Comparison of ENCODE assay signal across 16 mouse cellular contexts in genomic region chr19:53197766-53198165, GRCm38 (mm10). TPM values are rescaled to one million over a fixed set of nuclear protein-coding genes. Genes with fewer than 3 reads are reported as not detected.
DNase-seq lines count a peak whose midpoint lies in the region; ATAC-seq and TF ChIP-seq lines count a peak whose summit lies in the region.
"Had no signal": no experiment of that assay in that cellular context is flagged by ENCODE, and none has a peak within 500 bp of the region (broad histone marks: within the 10 kb centered on the region; RNA-seq: fewer than 3 reads in every experiment).

No protein-coding gene starts in this region.

- H3K36me3 ChIP-seq in heart, embryonic 11.5 days (ENCODE audit: control insufficient read depth, insufficient read depth, low read length) = no peaks in the 10 kb centered on the region; the same call in 1 of the 2 replicates
- H3K36me3 ChIP-seq in spleen, adult 2 months (ENCODE audit: control insufficient read depth, insufficient read depth, low read length) = peaks cover 9% of the 10 kb centered on the region
- H3K36me3 ChIP-seq: embryonic facial prominence, embryonic 15.5 days had no signal

- H3K9ac ChIP-seq in heart, embryonic 11.5 days (ENCODE audit: low read depth, low read length) = no peak overlapping the region
- H3K9ac ChIP-seq: embryonic facial prominence, embryonic 15.5 days; limb, embryonic 13.5 days had no signal

- DNase-seq in heart, postnatal 36 days = no peak
- DNase-seq in kidney, adult 9 months = peak; percentile 70
- no peak for DNase-seq in kidney, postnatal 4 days
- DNase-seq in spleen, adult 2 months (ENCODE audit: low read depth in 1 of 2, low spot score in 2 of 2) = no peak
- DNase-seq in spleen, adult 12 weeks (ENCODE audit: low spot score) = no peak
- no peak for DNase-seq in testis, postnatal 10 days (ENCODE audit: low spot score)
- DNase-seq: adrenal gland, adult 2 months; cerebellum, adult 8-10 months; lung, postnatal 14 days; retina, postnatal 1 day had no signal

- no peak overlapping the region for H3K4me3 ChIP-seq in heart, embryonic 11.5 days (ENCODE audit: low read depth, low read length)
- no peak overlapping the region for H3K4me3 ChIP-seq in spleen, adult 2 months (ENCODE audit: extremely low read depth, insufficient read depth, insufficient read length)
- H3K4me3 ChIP-seq: embryonic facial prominence, embryonic 15.5 days; limb, embryonic 13.5 days had no signal

- intact Hi-C loops in heart, postnatal 36 days (cut with DNase I) = loop anchor here (5.0 kb wide), 1 partner anchor 55 kb away; the partner anchor contains the start of gene Add3

- 57% methylated on average over 7 of the region's 7 CpGs for WGBS in heart, embryonic 11.5 days (ENCODE audit: insufficient replicate concordance)
- WGBS in spleen, adult 2 months = 68% methylated on average over 7 of the region's 7 CpGs

- H3K4me2 ChIP-seq in heart, embryonic 11.5 days = no peak overlapping the region
- H3K4me2 ChIP-seq: embryonic facial prominence, embryonic 15.5 days; limb, embryonic 13.5 days; midbrain, embryonic 11.5 days had no signal

- no peak for TF ChIP-seq POLR2A in spleen, adult 2 months (IDR thresholded peaks at IDR 0.05; ENCODE audit: low read depth, low read length)

- H3K9me3 ChIP-seq in heart, embryonic 11.5 days (replicated peaks; ENCODE audit: control insufficient read depth, low read length) = no peaks in the 10 kb centered on the region
- H3K9me3 ChIP-seq: embryonic facial prominence, embryonic 15.5 days; limb, embryonic 13.5 days had no signal

- ATAC-seq in heart, embryonic 11.5 days (replicated peaks; ENCODE audit: insufficient number of reproducible peaks, low FRiP score, low TSS enrichment) = no peak
- no peak for ATAC-seq in inflammation-experienced regulatory T-cells, adult 6 months
- ATAC-seq: hindbrain, embryonic 16.5 days had no signal

- peak overlapping the region; percentile 29; the same call in 1 of the 2 replicates for H3K27ac ChIP-seq in heart, embryonic 11.5 days (ENCODE audit: low read depth, low read length)
- peak overlapping the region; percentile 14; the same call in 1 of the 2 replicates for H3K27ac ChIP-seq in spleen, adult 2 months (ENCODE audit: insufficient read depth, low read length)
- H3K27ac ChIP-seq: embryonic facial prominence, embryonic 15.5 days; limb, embryonic 13.5 days had no signal

- peaks cover 40% of the 10 kb centered on the region for H3K4me1 ChIP-seq in heart, embryonic 11.5 days (ENCODE audit: control insufficient read depth, insufficient read depth, low read length)
- H3K4me1 ChIP-seq in spleen, adult 2 months (ENCODE audit: control insufficient read depth, insufficient read depth, insufficient read length) = peaks cover 14% of the 10 kb centered on the region

- no peaks in the 10 kb centered on the region for H3K27me3 ChIP-seq in heart, embryonic 11.5 days (ENCODE audit: control insufficient read depth, insufficient read depth, low read length)
- H3K27me3 ChIP-seq in spleen, adult 2 months (ENCODE audit: control insufficient read depth, insufficient read depth, low read length) = no peaks in the 10 kb centered on the region
- H3K27me3 ChIP-seq: embryonic facial prominence, embryonic 15.5 days; limb, embryonic 13.5 days had no signal

- no peak for TF ChIP-seq CTCF in spleen, adult 2 months (IDR thresholded peaks at IDR 0.05; ENCODE audit: extremely low read depth, insufficient read depth, insufficient read length, insufficient replicate concordance)

RNA-seq across cellular contexts. Expression of gene Add3, which starts 57.5 kb away (rescaled TPM):
- polyA plus RNA-seq in heart, embryonic 11.5 days (2014; fragmentation: Nextera tagmentation; extraction: Ambion mirVana) = 133 and 152 TPM in 2 replicates
- 10 to 100 TPM; 45.2 to 48.6 TPM for total RNA-seq in heart, postnatal 36 days (2021)
- polyA plus RNA-seq in spleen, adult 2 months (2012; rRNA removed) = 40.6 and 45.1 TPM in 2 replicates
- 100 to 1,000 TPM; 100 to 138 (median 112) TPM for polyA plus RNA-seq in inflammation-experienced regulatory T-cells, adult 6 months (2017; shearing (Covaris generic))
